Mouse (Mus musculus) lung, postnatal 0 days (tissue): ENCODE data around the gene Abcb4. TPM values are rescaled to one million over a fixed set of nuclear protein-coding genes. Genes with fewer than 3 reads are reported as not detected.

Experiments
- ATAC-seq: fragments of 200-750 bp; cut with Nextera tagmentation; 2 replicates; pipeline ENCODE4 v1.8.0; 2017; ENCODE audit warnings: moderate library complexity
- DNase-seq: peaks from one replicate; pipeline ENCODE4 v3.0.0-alpha.2; 2016; ENCODE audit warnings: low spot score
- H3K27ac ChIP-seq: fragments of 300-500 bp; sonication (generic); 2 replicates; pipeline ENCODE4 v1.5.1; 2014; ENCODE audit warnings: antibody characterized with exemption, mild to moderate bottlenecking, low read length, mixed read lengths
- H3K27me3 ChIP-seq: fragments of 300-500 bp; sonication (generic); replicated peaks from 2 replicates; pipeline ENCODE4 v1.6.1; 2014; ENCODE audit warnings: low read length, mixed read lengths; ENCODE audit not compliant: insufficient read depth
- H3K36me3 ChIP-seq: fragments of 300-500 bp; sonication (generic); 2 replicates; pipeline ENCODE4 v1.6.1; 2014; ENCODE audit warnings: low read length, mixed read lengths; ENCODE audit not compliant: insufficient read depth
- H3K4me1 ChIP-seq: fragments of 300-500 bp; sonication (generic); 2 replicates; pipeline ENCODE4 v1.6.1; 2014; ENCODE audit warnings: antibody characterized with exemption, low read depth, low read length, mixed read lengths; ENCODE audit not compliant: insufficient read depth
- H3K4me2 ChIP-seq: fragments of 300-500 bp; sonication (generic); replicated peaks from 2 replicates; pipeline ENCODE4 v1.6.1; 2014; ENCODE audit warnings: low read depth, mild to moderate bottlenecking, low read length, moderate library complexity, mixed read lengths
- H3K4me3 ChIP-seq: fragments of 300-500 bp; sonication (generic); 2 replicates; pipeline ENCODE4 v1.5.1; 2014; ENCODE audit warnings: low read depth, low read length
- H3K9ac ChIP-seq: fragments of 300-500 bp; sonication (generic); replicated peaks from 2 replicates; pipeline ENCODE4 v1.6.1; 2014; ENCODE audit warnings: low read depth, mild to moderate bottlenecking
- H3K9me3 ChIP-seq: fragments of 300-500 bp; sonication (generic); 2 replicates; pipeline ENCODE4 v1.6.1; 2016; ENCODE audit warnings: low read length, mixed read lengths
- CTCF ChIP-seq: IDR thresholded peaks from 2 replicates; pipeline ENCODE4 v1.5.1; 2016; ENCODE audit warnings: antibody characterized with exemption, mild to moderate bottlenecking
- EP300 ChIP-seq: IDR thresholded peaks from 2 replicates; pipeline ENCODE4 v1.6.1; 2016; ENCODE audit warnings: antibody characterized with exemption, mild to moderate bottlenecking, control low read depth
- WGBS: fragments of 180-500 bp; shearing (Covaris S2); extraction: QIAGEN DNeasy Blood & Tissue Kit; methylation state at CpG from one replicate; pipeline ENCODE4 v1.1.7; 2014; 5-methylcytosine and 5-hydroxymethylcytosine counted together
- polyA plus RNA-seq: library from polyadenylated mRNA; unstranded; fragments of >200 nt; fragmentation: Nextera tagmentation; extraction: Ambion mirVana; gene quantifications from 2 replicates; pipeline ENCODE4 v1.2.1, GENCODE M21; 2015

Abcb4 gene
- polyA plus RNA-seq, 1 experiment from 2014 or later = 0.47 TPM

DNA sequence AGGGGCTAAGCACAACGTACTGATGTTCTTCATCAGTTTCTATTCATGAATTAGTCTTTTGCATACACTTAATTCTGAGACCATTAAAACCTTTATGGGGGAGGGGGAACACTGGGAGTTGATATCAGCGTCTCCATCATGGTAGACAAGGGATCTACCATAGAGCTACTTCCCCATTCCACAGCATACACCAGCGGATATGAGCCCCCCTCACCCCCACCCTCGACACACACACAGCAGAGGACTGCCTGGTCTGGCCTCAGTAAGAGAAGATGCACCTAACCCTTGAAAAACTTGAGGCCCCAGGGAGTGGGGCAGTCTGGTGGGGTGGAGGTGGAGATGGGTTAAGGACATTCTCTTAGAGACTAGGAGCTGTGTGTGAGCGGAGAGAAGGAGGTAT is 15.7 kb upstream of the Abcb4 start:
- Histone ChIP-seq H3K4me2 (no peak overlapping the region), H3K27ac (no peak overlapping the region), H3K27me3 (no peaks in the 10 kb centered on the region), H3K36me3 (no peaks in the 10 kb centered on the region), H3K4me3 (no peak overlapping the region), H3K9me3 (no peaks in the 10 kb centered on the region), H3K4me1 (no peaks in the 10 kb centered on the region), H3K9ac (no peak overlapping the region)
- WGBS = 59% methylated on average over 5 of the region's 5 CpGs
- TF ChIP-seq EP300 (no peak), CTCF (no peak)
- ATAC-seq = no peak
- no peak for DNase-seq

DNA sequence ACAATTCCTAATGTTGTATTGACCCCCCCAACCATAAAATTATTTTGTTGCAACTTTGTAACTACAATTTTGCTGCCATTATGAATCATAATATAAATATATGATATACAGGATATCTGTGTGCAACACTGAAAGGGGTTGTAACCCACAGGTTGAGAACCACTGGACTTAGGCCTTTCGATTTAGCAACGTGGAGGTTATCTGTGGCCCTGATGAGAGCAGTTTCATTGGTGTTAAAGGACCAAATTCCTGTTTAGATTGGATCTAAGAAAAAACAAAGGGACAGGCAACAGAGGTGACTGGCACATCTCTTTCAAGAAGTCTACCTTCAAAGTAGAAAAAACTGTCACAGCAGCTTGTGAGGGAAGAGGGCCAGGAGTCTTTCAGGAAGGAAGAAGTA is 7.7 kb upstream of the Abcb4 start:
- Histone ChIP-seq H3K36me3 (no peaks in the 10 kb centered on the region), H3K4me1 (no peaks in the 10 kb centered on the region), H3K27ac (no peak overlapping the region)

GRCm38 (mm10) chr5:8894104-8894425 is 548 bp downstream of the Abcb4 start:
- TF ChIP-seq CTCF = no peak
- TF ChIP-seq EP300 = no peak
- no peaks in the 10 kb centered on the region for H3K9me3 ChIP-seq
- peaks cover 4% of the 10 kb centered on the region; the same call in 1 of the 2 replicates for H3K27me3 ChIP-seq
- no peak overlapping the region for H3K9ac ChIP-seq
- DNase-seq (no peak), ATAC-seq (no peak)
- H3K4me3 ChIP-seq = peak overlapping the region; percentile 50
- H3K4me2 ChIP-seq = peak overlapping the region; percentile 95
- H3K36me3 ChIP-seq = no peaks in the 10 kb centered on the region
- no peaks in the 10 kb centered on the region for H3K4me1 ChIP-seq
- H3K27ac ChIP-seq = no peak overlapping the region
- 6% methylated on average over 15 of the region's 15 CpGs for WGBS

More for the DNA sequence above, 7.7 kb upstream of the Abcb4 start:
- ATAC-seq (no peak), DNase-seq (no peak)
- no peak overlapping the region for H3K9ac ChIP-seq
- no peaks in the 10 kb centered on the region for H3K9me3 ChIP-seq
- no peak overlapping the region for H3K4me2 ChIP-seq
- TF ChIP-seq CTCF (no peak), EP300 (no peak)
- no peaks in the 10 kb centered on the region for H3K27me3 ChIP-seq
- 73% methylated on average over 2 of the region's 2 CpGs for WGBS
- H3K4me3 ChIP-seq = no peak overlapping the region

- Histone ChIP-seq H3K27ac (no peak overlapping the region), H3K36me3 (no peaks in the 10 kb centered on the region), H3K4me2 (no peak overlapping the region), H3K27me3 (peaks cover 4% of the 10 kb centered on the region; the same call in 1 of the 2 replicates), H3K4me3 (no peak overlapping the region), H3K9ac (no peak overlapping the region), H3K9me3 (no peaks in the 10 kb centered on the region), H3K4me1 (no peaks in the 10 kb centered on the region)
- no peak for ATAC-seq
- WGBS = 61% methylated on average over 15 of the region's 15 CpGs
- TF ChIP-seq EP300 = no peak
- no peak for TF ChIP-seq CTCF
- DNase-seq = no peak
These were observed 1.3 kb downstream of the Abcb4 start for GRCm38 (mm10) chr5:8894641-8895490.

GRCm38 (mm10) chr5:8896198-8896597 is 2.7 kb downstream of the Abcb4 start:
- no peaks in the 10 kb centered on the region for H3K36me3 ChIP-seq
- peaks cover 4% of the 10 kb centered on the region; the same call in 1 of the 2 replicates for H3K27me3 ChIP-seq
- TF ChIP-seq EP300 = no peak
- no peak for TF ChIP-seq CTCF
- H3K9ac ChIP-seq = no peak overlapping the region
- DNase-seq (peak; percentile 6), ATAC-seq (no peak)
- 67% methylated on average over 1 of the region's 1 CpGs for WGBS
- no peak overlapping the region for H3K4me3 ChIP-seq
- H3K9me3 ChIP-seq = no peaks in the 10 kb centered on the region
- no peak overlapping the region for H3K27ac ChIP-seq
- H3K4me2 ChIP-seq = no peak overlapping the region
- no peaks in the 10 kb centered on the region for H3K4me1 ChIP-seq

DNA sequence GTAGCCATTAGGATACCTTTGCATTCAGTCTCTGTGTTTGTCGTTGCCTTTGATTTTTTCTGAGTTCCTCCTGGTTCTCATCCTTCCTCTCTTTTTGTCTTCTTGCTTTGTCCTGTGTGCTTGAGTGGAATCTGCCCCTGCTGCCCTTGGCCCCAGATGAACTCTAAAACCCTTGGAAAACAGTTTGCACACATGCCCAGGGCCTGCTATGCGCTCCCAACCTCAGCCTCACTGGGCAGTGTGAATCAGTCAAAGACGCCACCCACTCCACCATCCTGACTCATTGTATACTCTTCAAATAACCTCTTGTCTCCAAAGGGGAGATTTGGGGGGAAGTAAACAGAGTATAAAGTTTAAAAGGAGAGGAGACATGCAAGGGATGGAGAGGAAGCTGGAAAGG is 4.7 kb downstream of the Abcb4 start:
- peaks cover 4% of the 10 kb centered on the region; the same call in 1 of the 2 replicates for H3K27me3 ChIP-seq
- ATAC-seq = no peak
- no peaks in the 10 kb centered on the region for H3K4me1 ChIP-seq
- no peaks in the 10 kb centered on the region for H3K36me3 ChIP-seq
- TF ChIP-seq CTCF = no peak
- TF ChIP-seq EP300 = no peak
- 44% methylated on average over 3 of the region's 3 CpGs for WGBS
- no peaks in the 10 kb centered on the region for H3K9me3 ChIP-seq
- no peak overlapping the region for H3K27ac ChIP-seq
- no peak for DNase-seq
- no peak overlapping the region for H3K9ac ChIP-seq
- no peak overlapping the region for H3K4me3 ChIP-seq
- H3K4me2 ChIP-seq = no peak overlapping the region
